Mouse (Mus musculus): ENCODE measurements at regions not wholly inside any gene's neighbourhood (a gene's known extent, or its start where the extent isn't known, plus 50 kb on each side); places are given as distances from the start of the nearest gene placed in this dataset.

GRCm38 (mm10) chr1:45745136-45745535 lies 49.8 kb upstream of the Wdr75 start:
- peak; percentile 49 for DNase-seq (ENCODE audit: low read depth)
